Mouse (Mus musculus) forebrain, embryonic 13.5 days (tissue): ENCODE data around the gene Ift81. TPM values are rescaled to one million over a fixed set of nuclear protein-coding genes. Genes with fewer than 3 reads are reported as not detected.

Experiments
- ATAC-seq: fragments of 200-750 bp; cut with Nextera tagmentation; 2 replicates; pipeline ENCODE4 v1.8.0; 2017
- H3K27ac ChIP-seq: fragments of 300-500 bp; sonication (generic); 2 replicates; pipeline ENCODE4 v1.5.1; 2015; ENCODE audit warnings: inconsistent platforms, mild to moderate bottlenecking, moderate library complexity
- H3K27me3 ChIP-seq: fragments of 300-500 bp; sonication (generic); 2 replicates; pipeline ENCODE4 v1.6.1; 2015; ENCODE audit warnings: mild to moderate bottlenecking, inconsistent platforms
- H3K36me3 ChIP-seq: fragments of 300-500 bp; sonication (generic); 2 replicates; pipeline ENCODE4 v1.6.1; 2015; ENCODE audit warnings: mild to moderate bottlenecking, inconsistent platforms; ENCODE audit not compliant: poor library complexity, severe bottlenecking
- H3K4me1 ChIP-seq: fragments of 300-500 bp; sonication (generic); 2 replicates; pipeline ENCODE4 v1.6.1; 2015; ENCODE audit warnings: inconsistent platforms
- H3K4me2 ChIP-seq: fragments of 300-500 bp; sonication (generic); 2 replicates; pipeline ENCODE4 v1.6.1; 2015; ENCODE audit warnings: inconsistent platforms, mild to moderate bottlenecking, moderate library complexity
- H3K4me3 ChIP-seq: fragments of 300-500 bp; sonication (generic); 2 replicates; pipeline ENCODE4 v1.5.1; 2015; ENCODE audit warnings: mild to moderate bottlenecking, inconsistent platforms
- H3K9ac ChIP-seq: fragments of 300-500 bp; sonication (generic); 2 replicates; pipeline ENCODE4 v1.6.1; 2015; ENCODE audit warnings: mild to moderate bottlenecking, inconsistent platforms
- H3K9me3 ChIP-seq: fragments of 300-500 bp; sonication (generic); replicated peaks from 2 replicates; pipeline ENCODE4 v1.6.1; 2016; ENCODE audit warnings: inconsistent platforms
- WGBS: fragments of 180-500 bp; shearing (Covaris S2); methylation state at CpG from one replicate; pipeline ENCODE4 v1.1.7; 2015; 5-methylcytosine and 5-hydroxymethylcytosine counted together
- polyA plus RNA-seq: library from polyadenylated mRNA; unstranded; fragments of >200 nt; fragmentation: Nextera tagmentation; extraction: Ambion mirVana; gene quantifications from 2 replicates; pipeline ENCODE4 v1.2.1, GENCODE M21; 2015

The Ift81 gene
- polyA plus RNA-seq, 1 experiment from 2014 or later = 63.2 TPM

GRCm38 (mm10) chr5:122510651-122511157, 103.6 kb downstream of the Ift81 start:
- no peak for ATAC-seq
- Histone ChIP-seq H3K4me2 (no peak overlapping the region), H3K36me3 (no peaks in the 10 kb centered on the region), H3K9me3 (no peaks in the 10 kb centered on the region), H3K9ac (no peak overlapping the region), H3K4me3 (no peak overlapping the region), H3K27me3 (peaks cover 3% of the 10 kb centered on the region; the same call in 1 of the 2 replicates), H3K4me1 (peaks cover 10% of the 10 kb centered on the region), H3K27ac (no peak overlapping the region)
- 71% methylated on average over 17 of the region's 17 CpGs for WGBS

DNA sequence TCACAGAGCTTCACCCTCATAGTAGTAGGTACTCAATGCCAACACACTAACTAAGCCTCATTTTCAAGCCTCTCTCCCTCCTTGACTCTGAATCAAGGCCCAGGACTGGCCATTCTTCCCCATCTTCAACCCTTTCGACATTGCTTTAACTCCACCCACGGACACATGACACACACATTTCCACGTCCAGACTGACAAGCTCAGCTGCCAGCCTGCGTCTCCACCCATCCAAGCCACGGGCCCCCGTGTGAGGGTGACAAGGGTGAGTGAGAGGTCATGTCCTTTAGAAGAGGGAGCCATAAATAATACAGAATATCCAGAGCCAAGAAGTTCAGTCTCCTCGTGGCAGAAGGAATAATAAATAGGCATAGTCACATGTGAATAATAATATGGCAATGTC, 104.7 kb downstream of the Ift81 start:
- Histone ChIP-seq H3K4me3 (no peak overlapping the region), H3K4me2 (no peak overlapping the region), H3K4me1 (peaks cover 10% of the 10 kb centered on the region), H3K9ac (no peak overlapping the region), H3K36me3 (no peaks in the 10 kb centered on the region), H3K27me3 (peaks cover 2% of the 10 kb centered on the region; the same call in 1 of the 2 replicates), H3K27ac (no peak overlapping the region), H3K9me3 (no peaks in the 10 kb centered on the region)
- 84% methylated on average over 7 of the region's 7 CpGs for WGBS
- no peak for ATAC-seq

GRCm38 (mm10) chr5:122508861-122509306, 105.4 kb downstream of the Ift81 start:
- Histone ChIP-seq H3K9ac (no peak overlapping the region), H3K36me3 (no peaks in the 10 kb centered on the region), H3K27me3 (no peaks in the 10 kb centered on the region), H3K4me1 (peaks cover 5% of the 10 kb centered on the region), H3K27ac (no peak overlapping the region), H3K9me3 (no peaks in the 10 kb centered on the region), H3K4me3 (no peak overlapping the region), H3K4me2 (no peak overlapping the region)
- no peak for ATAC-seq
- WGBS = 82% methylated on average over 11 of the region's 11 CpGs

DNA sequence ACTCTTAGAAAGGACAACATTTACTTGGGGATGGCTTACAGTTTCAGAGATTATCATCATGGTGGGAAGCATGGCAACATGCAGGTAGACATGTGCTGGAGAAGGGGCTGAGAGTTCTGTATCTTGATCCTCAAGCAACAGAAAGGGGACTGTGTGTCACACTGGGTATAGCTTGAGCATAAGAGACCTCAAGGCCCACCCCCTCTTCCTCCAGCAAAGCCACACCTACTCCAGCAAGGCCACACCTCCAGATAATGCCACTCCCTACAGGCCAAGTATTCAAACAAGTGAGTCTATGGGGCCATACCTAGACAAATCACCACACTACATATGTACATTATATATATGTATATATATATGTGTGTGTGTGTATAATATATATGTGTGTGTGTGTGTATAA, 106.9 kb downstream of the Ift81 start:
- H3K4me3 ChIP-seq = no peak overlapping the region
- no peaks in the 10 kb centered on the region for H3K27me3 ChIP-seq
- ATAC-seq = no peak
- H3K27ac ChIP-seq = no peak overlapping the region
- H3K4me1 ChIP-seq = peaks cover 13% of the 10 kb centered on the region
- H3K36me3 ChIP-seq = no peaks in the 10 kb centered on the region
- H3K4me2 ChIP-seq = no peak overlapping the region
- no peak overlapping the region for H3K9ac ChIP-seq
- H3K9me3 ChIP-seq = no peaks in the 10 kb centered on the region

GRCm38 (mm10) chr5:122506462-122506861, 107.9 kb downstream of the Ift81 start:
- ATAC-seq = no peak
- Histone ChIP-seq H3K9ac (no peak overlapping the region), H3K27me3 (no peaks in the 10 kb centered on the region), H3K4me1 (peaks cover 13% of the 10 kb centered on the region), H3K9me3 (no peaks in the 10 kb centered on the region), H3K36me3 (no peaks in the 10 kb centered on the region), H3K4me2 (no peak overlapping the region), H3K4me3 (no peak overlapping the region), H3K27ac (no peak overlapping the region)
- 90% methylated on average over 3 of the region's 3 CpGs for WGBS

DNA sequence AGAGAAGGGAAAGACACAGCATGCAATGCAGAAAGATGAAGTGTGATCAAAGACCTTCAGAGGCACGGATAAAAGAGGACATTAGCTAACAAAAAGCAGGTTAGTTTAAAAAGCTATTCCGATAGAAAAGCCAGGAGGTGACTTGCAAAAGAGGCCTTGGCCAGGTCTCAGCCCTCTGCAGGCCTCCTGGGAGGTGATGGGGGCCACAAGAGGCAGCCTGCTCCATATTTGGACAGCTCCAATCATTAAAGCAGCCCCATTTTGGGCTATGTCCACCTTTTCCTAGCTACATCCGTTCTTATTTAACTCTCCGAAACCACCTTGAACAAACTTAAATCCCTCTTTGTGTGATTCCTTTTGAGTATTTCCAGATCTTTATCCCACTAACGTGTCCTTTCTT, 108.8 kb downstream of the Ift81 start:
- H3K27me3 ChIP-seq = no peaks in the 10 kb centered on the region
- no peaks in the 10 kb centered on the region for H3K36me3 ChIP-seq
- no peak overlapping the region for H3K4me3 ChIP-seq
- H3K4me1 ChIP-seq = peaks cover 13% of the 10 kb centered on the region
- H3K9me3 ChIP-seq = no peaks in the 10 kb centered on the region
- H3K27ac ChIP-seq = no peak overlapping the region
- H3K9ac ChIP-seq = no peak overlapping the region
- H3K4me2 ChIP-seq = no peak overlapping the region
- 78% methylated on average over 5 of the region's 5 CpGs for WGBS
- ATAC-seq = no peak

- no peak overlapping the region for H3K27ac ChIP-seq
- H3K4me3 ChIP-seq = no peak overlapping the region
Observed at GRCm38 (mm10) chr5:122503760-122504119, 110.6 kb downstream of the Ift81 start.

DNA sequence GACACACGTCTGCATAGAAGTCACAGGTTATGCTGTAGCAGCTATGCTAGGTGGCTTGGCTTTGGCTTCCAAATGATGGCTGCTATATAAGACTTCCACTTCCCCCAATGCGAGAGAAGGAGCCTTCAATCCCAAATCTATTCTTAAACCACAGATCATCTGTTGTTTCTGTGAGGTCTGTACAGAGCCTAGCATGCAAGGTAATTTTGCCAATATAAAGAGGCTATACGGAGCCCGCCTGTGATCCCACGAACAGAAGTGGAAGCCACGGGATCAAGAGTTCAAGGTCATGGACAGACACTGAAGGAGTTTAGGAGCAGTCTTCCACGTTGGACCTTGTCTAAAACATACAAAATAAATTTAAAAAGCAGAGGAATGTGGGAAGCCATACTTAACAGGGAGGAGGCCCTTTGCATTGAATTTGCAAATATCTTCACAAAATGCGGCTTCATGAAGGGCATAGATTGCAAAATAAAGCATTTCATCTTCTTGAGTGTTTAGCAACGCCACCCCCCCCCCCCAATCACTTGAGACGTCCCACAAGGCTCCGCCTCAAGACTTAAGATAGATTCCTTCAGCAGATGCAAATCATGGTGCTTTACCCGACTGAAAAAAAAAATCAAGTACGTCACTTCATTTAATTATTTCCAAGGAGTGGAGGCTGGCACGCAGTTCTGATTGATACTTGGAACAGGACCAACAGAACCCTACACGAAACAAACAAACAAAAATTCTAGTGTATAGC, 111.1 kb downstream of the Ift81 start:
- Histone ChIP-seq H3K4me2 (peak overlapping the region; percentile 72), H3K9ac (peak overlapping the region; percentile 75), H3K27ac (peak overlapping the region; percentile 99), H3K9me3 (no peaks in the 10 kb centered on the region), H3K4me1 (peaks cover 33% of the 10 kb centered on the region), H3K27me3 (no peaks in the 10 kb centered on the region), H3K36me3 (peaks cover 3% of the 10 kb centered on the region; the same call in 1 of the 2 replicates), H3K4me3 (peak overlapping the region; percentile 86)
- ATAC-seq = no peak; the same call in 1 of the 2 replicates
- WGBS = 23% methylated on average over 15 of the region's 15 CpGs

More at GRCm38 (mm10) chr5:122503760-122504119, 110.6 kb downstream of the Ift81 start:
- 29% methylated on average over 4 of the region's 4 CpGs for WGBS
- no peak for ATAC-seq
- peaks cover 29% of the 10 kb centered on the region for H3K4me1 ChIP-seq
- H3K9ac ChIP-seq = no peak overlapping the region
- H3K9me3 ChIP-seq = no peaks in the 10 kb centered on the region
- H3K27me3 ChIP-seq = no peaks in the 10 kb centered on the region
- H3K4me2 ChIP-seq = no peak overlapping the region
- no peaks in the 10 kb centered on the region; the same call in 1 of the 2 replicates for H3K36me3 ChIP-seq

DNA sequence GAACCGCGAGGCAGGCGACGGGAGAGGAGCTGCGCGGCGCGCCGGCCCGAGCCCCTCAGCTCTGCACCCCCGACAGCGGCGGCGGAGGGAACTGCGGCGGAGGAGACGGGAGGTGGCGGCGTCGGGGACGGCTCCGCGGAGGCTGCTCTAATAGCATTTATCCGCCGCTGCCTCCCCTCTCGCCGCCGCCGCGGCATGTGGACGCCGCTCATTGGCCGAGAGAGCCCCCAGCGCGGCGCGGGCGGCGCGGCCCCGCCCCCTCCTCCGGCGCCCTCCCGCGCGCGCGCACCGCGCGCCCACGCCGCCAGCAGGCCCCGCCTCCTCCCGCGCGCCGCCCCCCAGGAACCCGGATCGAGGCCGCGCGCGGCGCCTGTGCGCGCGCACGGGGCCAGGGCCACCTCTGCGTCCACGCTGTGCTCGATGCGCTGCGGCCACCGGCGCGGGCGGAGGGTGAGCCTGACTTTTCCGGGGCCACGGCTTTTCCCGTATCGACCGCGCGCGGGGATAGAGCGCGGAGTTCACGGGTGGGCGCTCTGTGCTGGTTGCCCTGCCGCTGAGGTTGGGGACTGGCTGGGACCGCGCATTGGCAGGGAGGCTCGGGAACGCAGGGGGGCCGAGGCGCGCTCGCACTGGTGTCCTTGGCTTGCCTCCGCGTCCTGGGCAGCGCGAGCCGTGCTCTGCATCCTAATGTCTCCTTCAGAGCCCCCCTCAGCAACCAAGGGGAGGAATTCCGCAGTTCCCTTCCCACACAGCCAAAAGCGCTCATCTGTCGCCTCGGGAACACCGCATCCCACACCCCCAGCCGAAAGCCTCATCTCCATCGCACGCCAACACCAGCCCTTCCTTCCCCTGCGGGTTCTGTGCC, 112.0 kb downstream of the Ift81 start, which contains the start of gene Atp2a2:
Gene Atp2a2, minus strand, starts transcription at position 149 of the 865 bp plus-strand sequence.
- WGBS = under 1% methylated on average over 64 of the region's 113 CpGs
- no peaks in the 10 kb centered on the region for H3K9me3 ChIP-seq
- H3K27ac ChIP-seq = peak within 1 kb of the TSS; percentile 99
- no peaks in the 10 kb centered on the region for H3K27me3 ChIP-seq
- H3K36me3 ChIP-seq = peaks cover 9% of the 10 kb centered on the region; the same call in 1 of the 2 replicates
- H3K4me2 ChIP-seq = peak within 1 kb of the TSS; percentile 72
- peak; percentile 94 for ATAC-seq
- H3K9ac ChIP-seq = peak within 1 kb of the TSS; percentile 99
- peaks cover 40% of the 10 kb centered on the region for H3K4me1 ChIP-seq
- peak within 1 kb of the TSS; percentile 86 for H3K4me3 ChIP-seq

DNA sequence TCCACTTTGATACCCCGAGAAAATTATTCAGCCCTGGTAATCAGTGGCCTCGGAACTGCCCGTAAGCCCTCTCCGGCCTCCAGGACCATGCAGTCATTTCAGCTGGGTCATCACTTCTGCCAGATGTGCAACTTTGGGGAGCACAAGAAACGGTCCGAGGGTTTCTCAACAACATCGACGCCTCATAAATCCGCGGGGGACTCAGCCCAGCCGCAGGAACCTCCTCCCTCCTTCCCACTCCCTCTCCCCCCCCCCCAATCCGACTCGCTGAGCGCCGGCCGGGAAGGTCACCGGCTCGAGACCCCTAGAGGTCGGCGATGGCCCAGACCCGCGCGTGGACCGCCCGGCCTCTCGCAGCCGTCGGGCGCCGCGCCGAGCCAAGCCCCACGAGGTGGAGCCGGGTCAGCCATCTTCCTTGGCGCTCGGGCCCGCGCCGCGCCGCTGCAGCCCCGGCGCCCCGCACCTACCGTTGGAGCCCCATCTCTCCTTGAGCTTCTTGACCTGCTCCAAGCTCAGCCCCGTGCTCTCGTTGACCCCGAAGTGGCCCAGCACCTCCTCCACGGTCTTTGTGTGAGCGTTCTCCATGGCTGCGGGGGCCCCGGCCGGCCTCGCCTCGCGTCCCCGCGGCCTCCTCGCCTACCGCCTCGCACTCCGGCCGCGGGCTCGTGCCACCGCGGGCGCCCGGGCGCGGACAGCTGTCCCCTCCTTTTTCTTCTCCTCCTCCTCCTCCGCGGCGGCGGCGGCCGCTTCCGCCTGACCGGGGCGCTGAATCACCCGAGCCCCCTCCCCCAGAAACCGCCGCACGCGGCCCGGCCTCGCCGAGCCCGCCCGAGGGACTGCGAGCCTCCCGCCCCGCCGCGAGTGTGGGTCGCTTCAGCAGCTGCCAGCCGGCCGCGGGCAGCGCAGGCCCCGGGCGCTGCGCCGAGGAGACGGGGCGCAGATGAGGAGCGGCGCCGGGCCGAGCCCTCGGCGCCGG, 112.9 kb downstream of the Ift81 start:
- peak overlapping the region; percentile 99 for H3K27ac ChIP-seq
- peaks cover 45% of the 10 kb centered on the region for H3K4me1 ChIP-seq
- ATAC-seq = peak; percentile 32
- H3K27me3 ChIP-seq = no peaks in the 10 kb centered on the region
- H3K36me3 ChIP-seq = peaks cover 16% of the 10 kb centered on the region; the same call in 1 of the 2 replicates
- H3K4me2 ChIP-seq = peak overlapping the region; percentile 72
- H3K4me3 ChIP-seq = peak overlapping the region; percentile 86
- peak overlapping the region; percentile 99 for H3K9ac ChIP-seq
- no peaks in the 10 kb centered on the region for H3K9me3 ChIP-seq
- under 1% methylated on average over 80 of the region's 113 CpGs for WGBS

- Histone ChIP-seq H3K27ac (no peak overlapping the region), H3K27me3 (no peaks in the 10 kb centered on the region), H3K4me2 (peak overlapping the region; percentile 72), H3K9ac (peak overlapping the region; percentile 99), H3K36me3 (peaks cover 24% of the 10 kb centered on the region), H3K9me3 (no peaks in the 10 kb centered on the region), H3K4me3 (peak overlapping the region; percentile 86), H3K4me1 (peaks cover 53% of the 10 kb centered on the region)
- ATAC-seq = no peak
- WGBS = 40% methylated on average over 5 of the region's 5 CpGs
Observed at GRCm38 (mm10) chr5:122500563-122500962, 113.8 kb downstream of the Ift81 start.
